Mouse (Mus musculus) gastrocnemius, adult 2 months (tissue): ENCODE measurements at regions not wholly inside any gene's neighbourhood (a gene's known extent, or its start where the extent isn't known, plus 50 kb on each side); places are given as distances from the start of the nearest gene placed in this dataset.

ENCODE experiments used
- DNase-seq: peaks from one replicate; pipeline ENCODE4 v3.0.0; 2022
- H3K27ac ChIP-seq: fragments of 200-600 bp; 2 replicates; pipeline ENCODE4 v1.8.1; 2022; ENCODE audit warnings: mild to moderate bottlenecking
- H3K4me3 ChIP-seq: fragments of 200-600 bp; 2 replicates; pipeline ENCODE4 v1.8.1; 2022; ENCODE audit warnings: mild to moderate bottlenecking, moderate library complexity
- CTCF ChIP-seq: fragments of 200-600 bp; IDR thresholded peaks from 2 replicates; pipeline ENCODE4 v1.8.1; 2022; ENCODE audit warnings: antibody characterized with exemption, mild to moderate bottlenecking, moderate library complexity
- intact Hi-C: fragments of 180-260 bp; cut with DNase I; formaldehyde crosslinking; loops from one replicate; pipeline ENCODE4 v1.15.1; 2025

GRCm38 (mm10) chr16:93130622-93131021, 304.7 kb upstream of the Runx1 start:
- Histone ChIP-seq H3K4me3 (no peak overlapping the region), H3K27ac (no peak overlapping the region)
- no peak for DNase-seq
- no peak for TF ChIP-seq CTCF
- intact Hi-C loops = loop anchor here (10.0 kb wide), 2 partner anchors 116 to 306 kb away; partner anchors contain the start of gene Runx1

GRCm38 (mm10) chr16:93123707-93124106, 297.8 kb upstream of the Runx1 start:
- Histone ChIP-seq H3K4me3 (no peak overlapping the region), H3K27ac (no peak overlapping the region)
- TF ChIP-seq CTCF = no peak
- intact Hi-C loops = no loop called here
- DNase-seq = no peak

- Histone ChIP-seq H3K4me3 (no peak overlapping the region), H3K27ac (no peak overlapping the region)
- intact Hi-C loops = loop anchor here (10.0 kb wide), 1 partner anchor 162 kb away; no protein-coding TSS in a partner anchor
- DNase-seq = no peak
- TF ChIP-seq CTCF = no peak
Observed at GRCm38 (mm10) chr16:93116111-93116969, 290.4 kb upstream of the Runx1 start.

DNA sequence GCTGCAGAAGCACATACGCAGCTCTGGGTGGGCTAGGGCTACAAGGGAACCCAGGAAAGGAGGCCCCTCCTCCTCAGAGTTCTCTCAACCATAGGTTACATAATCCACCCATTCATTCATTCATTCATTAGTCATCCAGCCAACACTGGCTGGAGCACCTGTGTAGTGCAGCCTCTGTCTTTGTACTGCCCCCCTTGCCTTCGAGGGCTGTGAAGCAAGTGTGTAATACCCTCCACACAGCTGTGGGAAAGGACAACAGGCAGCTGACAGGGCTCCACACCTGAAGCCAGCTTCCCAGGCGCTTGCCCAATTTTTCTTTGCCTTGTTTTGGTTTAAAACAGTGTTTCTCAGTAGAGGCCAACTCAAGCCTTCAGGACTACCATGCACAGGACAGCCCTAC, 285.0 kb upstream of the Runx1 start:
- intact Hi-C loops = loop anchor here (10.0 kb wide), 1 partner anchor 156 kb away; no protein-coding TSS in a partner anchor
- Histone ChIP-seq H3K27ac (no peak overlapping the region; the same call in 1 of the 2 replicates), H3K4me3 (no peak overlapping the region)
- DNase-seq = no peak
- no peak for TF ChIP-seq CTCF

GRCm38 (mm10) chr16:93110451-93110850, 284.5 kb upstream of the Runx1 start:
- no peak overlapping the region for H3K4me3 ChIP-seq
- peak overlapping the region; percentile 86; the same call in 1 of the 2 replicates for H3K27ac ChIP-seq
- TF ChIP-seq CTCF = no peak
- intact Hi-C loops = loop anchor here (10.0 kb wide), 1 partner anchor 156 kb away; no protein-coding TSS in a partner anchor
- no peak for DNase-seq

DNA sequence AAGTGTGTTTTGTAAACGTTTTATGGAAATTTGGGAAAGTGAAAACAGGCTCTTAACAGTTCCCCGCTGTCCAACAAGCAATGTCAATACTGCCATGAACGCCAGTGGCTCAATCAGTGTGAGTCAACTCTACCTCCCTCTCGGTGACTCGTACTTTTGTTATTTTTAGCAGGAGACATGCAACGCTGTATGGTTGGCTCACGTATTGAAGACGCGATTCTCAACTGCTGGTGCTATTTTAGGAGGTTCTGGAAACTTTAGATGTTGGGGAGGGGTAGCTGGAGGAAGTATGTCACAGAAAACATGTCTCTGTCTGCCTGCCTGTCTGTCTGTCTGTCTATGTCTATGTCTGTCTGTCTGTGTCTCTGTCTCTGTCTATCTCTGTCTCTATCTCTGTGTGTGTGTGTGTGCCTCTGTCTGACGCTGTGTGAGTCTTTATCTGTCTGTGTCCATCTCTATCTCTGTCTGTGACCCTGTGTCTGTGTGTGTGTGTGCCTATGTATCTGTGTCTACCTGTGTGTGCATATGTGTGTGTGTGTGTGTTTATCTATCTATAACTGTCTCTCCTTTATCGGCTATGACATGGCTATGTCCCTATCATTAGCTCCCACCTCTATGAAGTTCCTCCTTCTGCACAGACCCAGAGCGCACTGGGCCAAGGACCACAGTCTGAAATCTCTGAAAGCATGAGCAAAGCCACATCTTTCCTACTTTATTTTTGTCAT, 283.9 kb upstream of the Runx1 start:
- peak overlapping the region; percentile 86 for H3K27ac ChIP-seq
- TF ChIP-seq CTCF = no peak
- intact Hi-C loops = loop anchor here (5.0 to 10.0 kb wide), 2 partner anchors 38 to 155 kb away; no protein-coding TSS in a partner anchor
- peak; percentile 38 for DNase-seq
- peak overlapping the region; percentile 25; the same call in 1 of the 2 replicates for H3K4me3 ChIP-seq

- Histone ChIP-seq H3K4me3 (no peak overlapping the region), H3K27ac (peak overlapping the region; percentile 50; the same call in 1 of the 2 replicates)
- no peak for DNase-seq
- TF ChIP-seq CTCF = peak; percentile 24; the same call in 1 of the 2 replicates
- intact Hi-C loops = loop anchor here (5.0 kb wide), 1 partner anchor 35 kb away; no protein-coding TSS in a partner anchor
Observed at GRCm38 (mm10) chr16:93107524-93107845, 281.5 kb upstream of the Runx1 start.

DNA sequence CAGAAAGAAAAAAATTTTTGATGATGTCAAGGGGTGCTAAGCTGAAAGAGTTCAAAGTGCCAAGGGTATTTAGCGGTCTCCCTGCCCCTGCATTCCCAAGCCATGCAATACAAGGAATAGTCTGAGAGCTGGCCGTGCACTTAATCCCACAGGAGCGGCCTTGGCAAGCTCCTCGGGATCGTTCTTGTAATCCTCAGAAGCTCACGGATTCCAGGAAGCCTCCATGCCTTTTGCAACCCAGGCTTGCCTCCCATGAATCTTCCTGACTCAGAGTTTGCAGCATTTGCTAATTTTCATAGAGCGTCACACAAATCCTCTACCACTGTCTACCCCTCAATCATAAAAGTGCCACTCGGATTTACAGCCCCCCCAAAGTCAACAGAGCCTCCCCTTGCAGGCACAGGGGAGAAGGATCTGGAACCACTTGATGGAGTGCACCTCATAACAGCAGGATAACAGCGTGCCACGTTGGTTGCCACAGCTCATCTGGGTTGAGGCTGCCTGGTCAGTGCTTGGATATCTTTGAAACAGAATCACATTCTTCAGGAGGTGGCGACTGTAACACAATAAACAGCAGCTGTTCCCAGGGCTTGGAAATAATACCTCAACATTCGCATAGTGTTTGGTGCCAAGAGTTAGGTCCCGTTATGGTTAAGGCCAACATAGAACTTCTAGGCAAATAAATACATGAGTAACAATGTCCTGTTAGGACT, 281.0 kb upstream of the Runx1 start:
- peak overlapping the region; percentile 50 for H3K27ac ChIP-seq

DNA sequence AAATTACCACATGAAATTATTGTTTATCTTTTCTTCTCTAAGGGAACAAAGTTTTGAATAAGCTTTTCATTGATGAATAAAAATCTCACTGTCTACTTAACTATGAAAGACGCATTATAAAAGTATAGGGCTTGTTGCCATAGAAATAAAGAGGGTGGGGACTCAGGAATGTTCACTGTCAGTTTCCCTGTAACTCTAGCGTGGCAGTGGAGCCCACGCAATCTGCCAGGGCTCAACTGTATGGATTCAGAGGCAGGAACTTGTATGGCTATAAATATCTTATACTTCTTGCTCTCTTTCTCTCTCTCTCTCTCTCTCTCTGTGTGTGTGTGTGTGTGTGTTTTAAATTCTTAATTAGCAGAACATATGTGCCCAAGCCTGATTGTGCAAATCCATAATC, 276.2 kb upstream of the Runx1 start:
- intact Hi-C loops = no loop called here
- Histone ChIP-seq H3K4me3 (no peak overlapping the region), H3K27ac (no peak overlapping the region)
- TF ChIP-seq CTCF = no peak
- DNase-seq = no peak

More for the DNA sequence above, 281.0 kb upstream of the Runx1 start:
- DNase-seq = peak; percentile 85
- H3K4me3 ChIP-seq = peak overlapping the region; percentile 11
- intact Hi-C loops = loop anchor here (5.0 kb wide), 1 partner anchor 35 kb away; no protein-coding TSS in a partner anchor
- TF ChIP-seq CTCF = no peak

GRCm38 (mm10) chr16:93098057-93098456, 272.1 kb upstream of the Runx1 start:
- intact Hi-C loops = no loop called here
- no peak for TF ChIP-seq CTCF
- H3K4me3 ChIP-seq = no peak overlapping the region
- DNase-seq = no peak
- no peak overlapping the region for H3K27ac ChIP-seq

GRCm38 (mm10) chr16:93096175-93096574, 270.2 kb upstream of the Runx1 start:
- no peak for TF ChIP-seq CTCF
- no peak for DNase-seq
- Histone ChIP-seq H3K27ac (no peak overlapping the region), H3K4me3 (no peak overlapping the region)
- intact Hi-C loops = no loop called here

DNA sequence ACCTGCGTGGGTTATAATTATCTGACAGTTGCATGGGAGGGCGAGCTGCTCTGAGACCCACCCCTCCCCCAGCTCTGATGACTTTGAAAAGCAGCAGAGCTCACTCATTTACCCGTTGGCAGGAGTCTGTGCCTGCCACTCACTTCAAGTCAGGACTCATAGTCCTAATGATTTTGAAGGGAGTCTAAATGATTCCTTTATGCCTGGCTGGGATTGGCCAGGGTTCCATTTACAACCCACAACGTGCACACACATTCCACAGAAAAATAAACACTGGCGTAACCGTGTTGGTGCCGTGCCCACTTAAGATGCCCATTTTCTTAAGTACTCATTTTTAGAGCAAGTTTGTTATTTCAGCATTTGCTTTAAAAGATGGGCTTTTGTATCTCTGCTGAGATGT, 266.8 kb upstream of the Runx1 start:
- Histone ChIP-seq H3K4me3 (no peak overlapping the region), H3K27ac (no peak overlapping the region)
- TF ChIP-seq CTCF = no peak
- intact Hi-C loops = no loop called here
- no peak for DNase-seq
